Mouse (Mus musculus) left cerebral cortex, adult 18-20 months (tissue): ENCODE data around the gene Zswim5. TPM values are rescaled to one million over a fixed set of nuclear protein-coding genes. Genes with fewer than 3 reads are reported as not detected.

Experiments used
- DNase-seq, 2 experiments: peaks; one replicate each; pipeline ENCODE4 v3.0.0; 2021 to 2022; ENCODE audit warnings: low spot score in 2 of 2, mixed read lengths in 1 of 2
- total RNA-seq, 2 experiments: library from RNA; stranded (reverse); gene quantifications; 2 replicates each; pipeline ENCODE4 v1.2.3; 2021

Gene Zswim5
- total RNA-seq, 2 experiments from 2014 or later, result 9.6 to 10.9 TPM

- DNase-seq, result peak; percentile 66 to 68
Observed at GRCm38 (mm10) chr4:117002543-117003521, 125.7 kb downstream of the Zswim5 start.

DNA sequence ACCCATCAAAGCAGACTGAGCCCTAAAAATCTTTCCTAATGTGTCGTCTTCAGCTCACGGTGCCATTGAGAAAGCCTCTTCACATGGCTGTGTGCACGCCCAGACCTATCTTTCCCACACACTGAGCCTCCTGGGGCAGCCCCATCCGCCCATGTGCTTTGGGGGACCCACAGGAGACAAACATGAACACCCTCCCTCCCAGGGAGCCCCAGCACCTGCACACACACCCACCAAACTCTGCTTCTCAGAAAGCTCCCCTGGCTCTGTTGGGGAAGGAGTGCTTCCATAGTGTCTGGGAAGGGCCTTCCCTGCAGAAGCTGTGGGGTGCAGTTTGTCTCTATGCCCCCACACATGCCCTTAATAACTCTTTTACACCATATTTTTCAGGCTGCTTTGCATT is 127.5 kb downstream of the Zswim5 start:
- no peak for DNase-seq

DNA sequence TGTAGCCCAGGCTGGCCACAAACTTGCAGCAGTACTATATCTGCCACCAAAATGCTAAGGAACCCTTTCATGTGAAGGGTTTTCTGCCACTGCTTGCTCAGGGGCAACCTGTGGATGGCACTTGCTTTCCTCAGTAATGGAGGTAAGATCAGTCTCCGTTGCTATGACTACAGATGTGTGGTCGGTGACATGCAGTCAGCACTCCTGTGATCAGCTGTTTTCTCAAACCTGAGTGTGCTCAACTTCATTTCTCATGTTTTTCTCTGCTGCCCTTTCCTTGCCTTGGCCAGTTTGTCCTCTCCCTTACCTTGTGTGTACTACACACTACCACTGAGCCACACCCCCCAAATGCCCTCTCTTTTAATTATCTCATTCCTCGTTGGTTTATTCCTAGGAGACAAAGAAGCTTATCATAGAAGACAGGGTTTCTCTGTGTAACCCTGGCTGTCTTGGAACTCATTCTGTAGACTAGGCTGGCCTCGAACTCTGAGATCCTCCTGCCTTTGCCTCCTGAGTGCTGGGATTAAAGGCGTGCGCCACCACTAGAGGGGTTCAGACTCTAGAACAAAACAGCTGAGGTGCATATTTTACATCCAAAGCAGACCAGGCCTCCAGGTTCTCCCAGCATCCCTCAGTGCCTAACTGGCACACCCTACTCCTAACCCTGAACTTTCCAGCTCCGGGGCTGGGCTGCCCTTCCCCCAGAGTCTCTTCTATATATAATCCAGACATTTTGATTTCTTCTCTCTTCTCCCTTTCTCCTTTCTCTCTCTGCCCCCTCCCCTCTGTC is 128.6 kb downstream of the Zswim5 start:
- DNase-seq, result no peak

- DNase-seq, result no peak
Observed at GRCm38 (mm10) chr4:117007058-117007457, 129.9 kb downstream of the Zswim5 start.

- DNase-seq, result no peak
Observed at GRCm38 (mm10) chr4:117010231-117010630, 133.1 kb downstream of the Zswim5 start.

DNA sequence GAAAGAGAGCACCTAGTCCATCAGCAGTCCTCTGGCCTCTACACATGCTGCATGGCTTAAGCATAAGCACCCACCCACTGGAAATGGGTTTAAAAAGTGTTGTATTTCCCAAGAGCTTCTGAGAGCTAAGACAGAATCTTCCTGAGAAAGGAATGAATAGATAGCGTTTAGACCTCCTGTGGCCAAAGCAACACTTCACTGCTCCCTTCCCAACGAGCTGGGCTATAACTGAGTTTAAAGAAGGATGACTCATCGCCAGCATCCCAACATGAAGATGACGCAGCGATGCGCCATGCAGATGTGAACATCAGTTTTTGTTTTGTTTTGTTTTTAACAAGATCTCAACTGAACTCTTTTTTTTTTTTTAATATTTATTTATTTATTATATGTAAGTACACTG is 136.4 kb downstream of the Zswim5 start:
- no peak for DNase-seq

- no peak for DNase-seq
Observed at GRCm38 (mm10) chr4:117014901-117015415, 137.8 kb downstream of the Zswim5 start.

DNA sequence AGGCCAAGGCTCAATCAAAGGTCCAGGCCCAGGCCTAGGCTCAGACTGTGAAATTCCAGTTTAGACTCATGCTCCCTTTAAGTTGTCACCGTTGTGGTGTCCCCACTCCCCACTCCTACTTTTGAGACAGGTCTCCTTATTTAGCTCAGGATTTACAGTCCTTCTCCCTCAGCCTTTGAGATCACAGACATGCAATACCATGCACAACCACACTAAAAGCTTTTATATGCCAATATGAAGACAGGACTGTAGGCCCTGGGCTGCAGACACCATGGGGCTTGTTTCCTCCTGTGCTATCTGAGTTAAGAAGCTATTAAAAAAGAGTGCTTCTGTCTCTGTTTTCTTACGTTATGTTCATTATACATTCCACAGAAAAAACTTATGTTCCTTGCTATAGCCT is 140.6 kb downstream of the Zswim5 start:
- DNase-seq, result no peak

- no peak for DNase-seq
Observed at GRCm38 (mm10) chr4:117018327-117018726, 141.2 kb downstream of the Zswim5 start.

- peak; percentile 91 to 95 for DNase-seq
Observed at GRCm38 (mm10) chr4:117019206-117020134, 142.3 kb downstream of the Zswim5 start, which contains the start of gene Eif2b3. Gene Eif2b3 (plus strand): TSS chr4:117019402.

GRCm38 (mm10) chr4:117023469-117023868 is 146.3 kb downstream of the Zswim5 start:
- DNase-seq, result no peak

DNA sequence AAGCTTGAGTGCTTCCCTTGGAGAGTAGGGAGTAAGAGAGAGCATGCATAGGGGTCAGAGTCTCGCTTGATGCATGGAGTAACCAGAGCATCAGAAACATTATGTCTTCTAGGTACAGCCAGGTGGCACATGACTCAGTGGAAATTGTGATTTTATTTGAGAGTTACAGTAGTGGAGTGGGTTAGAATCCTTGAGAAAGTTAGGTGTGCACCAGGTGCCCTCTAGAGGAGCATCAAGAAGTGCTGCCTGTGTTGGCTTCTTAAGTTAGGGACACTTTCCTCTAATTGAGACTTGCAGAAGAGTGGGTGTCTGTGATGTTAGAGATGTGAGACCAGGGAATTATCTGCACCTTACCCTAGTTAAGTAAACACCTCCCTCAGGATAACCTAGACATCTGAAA is 153.9 kb downstream of the Zswim5 start:
- DNase-seq, result no peak

Other genes with a start within 250 kb of the Zswim5 start
- 10 to 100 TPM; 24.4 to 30.2 TPM for gene Nasp, start 249.4 kb upstream of the Zswim5 start, total RNA-seq
- gene Akr1a1, start 225.7 kb upstream of the Zswim5 start, total RNA-seq, result 100 to 1,000 TPM; 419 to 426 TPM
- 100 to 1,000 TPM; 145 to 162 TPM for gene Prdx1, start 191.8 kb upstream of the Zswim5 start, total RNA-seq
- gene Mmachc, start 169.0 kb upstream of the Zswim5 start, total RNA-seq, result 10 to 100 TPM; 16.1 to 17.5 TPM
- 1 to 10 TPM; 5.5 to 6.2 TPM for gene Ccdc163, start 168.9 kb upstream of the Zswim5 start, total RNA-seq
- gene Tesk2, start 156.4 kb upstream of the Zswim5 start, total RNA-seq, result 1 to 10 TPM; 3.6 to 4.5 TPM
- 10 to 100 TPM; 12.5 to 15.1 TPM for gene Toe1, start 69.7 kb upstream of the Zswim5 start, total RNA-seq
- gene Mutyh, start 69.7 kb upstream of the Zswim5 start, total RNA-seq, result 1 to 10 TPM; 2.0 to 3.3 TPM
- 1 to 10 TPM; 1.5 to 1.6 TPM for gene Hpdl, start 55.7 kb upstream of the Zswim5 start, total RNA-seq
- gene Urod, start 117.0 kb downstream of the Zswim5 start, total RNA-seq, result 10 to 100 TPM; 63.7 to 68.4 TPM
- gene Hectd3, start 117.9 kb downstream of the Zswim5 start, total RNA-seq, result 10 to 100 TPM; 39.4 to 46.0 TPM
- gene Eif2b3, start 142.0 kb downstream of the Zswim5 start, total RNA-seq, result 10 to 100 TPM; 18.8 to 20.6 TPM
- 1 to 10 TPM; 1.1 to 2.0 TPM for gene Ptch2, start 218.7 kb downstream of the Zswim5 start, total RNA-seq
- 10 to 100 TPM; 13.1 to 14.2 TPM for gene Btbd19, start 248.3 kb downstream of the Zswim5 start, total RNA-seq
- gene Tctex1d4, start 249.4 kb downstream of the Zswim5 start, total RNA-seq, result under 1 TPM in 1 of 2 experiments, not detected in 1; 0.77 TPM